Mouse (Mus musculus) embryonic facial prominence, embryonic 11.5 days (tissue): ENCODE measurements around the gene Dynlt1b. TPM values are rescaled to one million over a fixed set of nuclear protein-coding genes. Genes with fewer than 3 reads are reported as not detected.
"Not testable (repeated sequence)": the region's sequence is repeated elsewhere in the genome, so short reads cannot be mapped to it uniquely, and the experiment has no call there.

Source experiments
- ATAC-seq: fragments of 200-750 bp; cut with Nextera tagmentation; replicated peaks from 2 replicates; pipeline ENCODE4 v1.8.0; 2017; ENCODE audit warnings: low read depth; ENCODE audit not compliant: insufficient number of reproducible peaks, low FRiP score, low TSS enrichment
- DNase-seq: peaks from one replicate; pipeline ENCODE4 v3.0.0-alpha.2; 2015; ENCODE audit warnings: low spot score
- H3K27ac ChIP-seq: fragments of 300-500 bp; sonication (generic); replicated peaks from 2 replicates; pipeline ENCODE4 v1.5.1; 2014; ENCODE audit warnings: mild to moderate bottlenecking, low read depth, low read length, control low read depth
- H3K27me3 ChIP-seq: fragments of 300-500 bp; sonication (generic); 2 replicates; pipeline ENCODE4 v1.6.1; 2014; ENCODE audit warnings: mild to moderate bottlenecking, low read length, moderate library complexity, mixed read lengths; ENCODE audit not compliant: control insufficient read depth, insufficient read depth
- H3K36me3 ChIP-seq: fragments of 300-500 bp; sonication (generic); replicated peaks from 2 replicates; pipeline ENCODE4 v1.6.1; 2014; ENCODE audit warnings: low read depth, mild to moderate bottlenecking, low read length, moderate library complexity, mixed read lengths; ENCODE audit not compliant: control insufficient read depth, insufficient read depth
- H3K4me1 ChIP-seq: fragments of 300-500 bp; sonication (generic); 2 replicates; pipeline ENCODE4 v1.6.1; 2014; ENCODE audit warnings: low read length, mixed read lengths; ENCODE audit not compliant: control insufficient read depth, insufficient read depth
- H3K4me2 ChIP-seq: fragments of 300-500 bp; sonication (generic); 2 replicates; pipeline ENCODE4 v1.6.1; 2014; ENCODE audit warnings: low read depth, mild to moderate bottlenecking, control low read depth, low read length, moderate library complexity
- H3K4me3 ChIP-seq: fragments of 300-500 bp; sonication (generic); 2 replicates; pipeline ENCODE4 v1.5.1; 2014; ENCODE audit warnings: low read depth, low read length, control low read depth
- H3K9ac ChIP-seq: fragments of 300-500 bp; sonication (generic); replicated peaks from 2 replicates; pipeline ENCODE4 v1.6.1; 2014; ENCODE audit warnings: mild to moderate bottlenecking, control low read depth, low read length
- H3K9me3 ChIP-seq: fragments of 300-500 bp; sonication (generic); replicated peaks from 2 replicates; pipeline ENCODE4 v1.6.1; 2016; ENCODE audit warnings: mild to moderate bottlenecking, low read length, inconsistent platforms, mixed read lengths; ENCODE audit not compliant: control insufficient read depth
- WGBS: fragments of 180-500 bp; shearing (Covaris S2); extraction: QIAGEN DNeasy Blood & Tissue Kit; methylation state at CpG from one replicate; pipeline ENCODE4 v1.1.7; 2014; 5-methylcytosine and 5-hydroxymethylcytosine counted together
- polyA plus RNA-seq: library from polyadenylated mRNA; unstranded; fragments of >200 nt; fragmentation: Nextera tagmentation; extraction: Ambion mirVana; gene quantifications from 2 replicates; pipeline ENCODE4 v1.2.1, GENCODE M21; 2014

Gene Dynlt1b
- polyA plus RNA-seq, 1 experiment from 2014 or later, result 546 TPM

DNA sequence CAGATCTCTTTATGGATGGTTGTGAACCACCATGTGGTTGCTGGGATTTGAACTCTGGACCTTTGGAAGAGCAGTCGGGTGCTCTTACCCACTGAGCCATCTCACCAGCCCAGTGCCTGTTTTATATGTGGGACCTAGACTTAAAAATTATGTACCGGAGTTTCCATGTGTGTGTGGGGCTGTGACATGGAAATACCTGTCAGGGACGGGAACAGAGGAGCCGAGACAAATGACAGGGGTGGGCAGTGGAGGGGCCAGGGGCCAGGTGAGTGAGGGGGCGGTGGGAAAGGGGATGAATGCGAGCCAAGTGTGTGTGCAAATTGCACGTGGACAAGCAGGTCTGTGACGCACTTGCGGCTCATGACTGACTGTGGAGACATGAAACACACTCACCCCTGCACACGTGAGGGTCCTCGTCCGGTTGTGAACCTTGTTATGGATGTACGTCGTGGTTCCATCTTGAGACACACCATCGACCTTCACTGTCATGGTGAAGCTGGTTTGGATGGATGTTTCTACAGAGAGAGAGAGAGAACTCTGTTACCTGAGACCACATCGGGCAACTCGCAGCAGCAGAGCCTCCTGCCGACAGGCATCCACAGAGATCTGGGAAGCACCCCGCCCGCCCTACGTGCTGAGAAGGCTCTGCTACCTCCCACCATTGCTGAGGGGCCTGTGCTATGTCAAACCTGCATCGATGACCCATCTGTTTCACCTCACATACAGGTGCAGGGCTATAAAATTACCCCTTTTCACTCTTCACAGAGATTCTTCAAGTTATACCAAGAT is 26.9 kb downstream of the Dynlt1b start:
- WGBS, result 88% methylated on average over 13 of the region's 22 CpGs
- not testable (repeated sequence) for H3K9ac ChIP-seq, ATAC-seq, H3K4me2 ChIP-seq, H3K4me3 ChIP-seq, H3K27me3 ChIP-seq, DNase-seq, H3K9me3 ChIP-seq, H3K4me1 ChIP-seq, H3K27ac ChIP-seq, H3K36me3 ChIP-seq

DNA sequence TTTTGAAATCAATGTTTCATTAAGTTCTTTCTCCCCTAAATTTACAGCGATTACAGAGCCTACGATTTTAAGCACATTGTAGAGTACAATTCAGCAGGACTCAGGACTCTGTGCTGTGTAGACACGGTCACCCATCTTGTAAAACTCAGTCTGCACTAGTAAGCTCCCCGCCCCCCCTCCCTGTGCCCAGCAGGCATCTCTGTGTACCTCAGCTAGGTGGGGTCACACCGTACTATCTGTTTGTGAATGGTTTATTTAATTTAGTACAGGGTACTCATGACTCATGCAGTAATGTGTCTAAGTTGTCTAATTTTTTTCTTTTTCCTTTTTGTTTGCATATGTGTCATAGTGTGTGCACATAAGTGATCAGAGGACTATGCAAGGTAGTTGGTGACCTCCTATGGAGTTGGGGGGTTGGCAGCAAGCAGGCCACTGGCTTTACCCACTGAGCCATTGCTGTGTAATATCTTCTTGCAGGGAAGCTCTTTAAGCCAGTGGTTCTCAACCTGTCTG is 31.2 kb downstream of the Dynlt1b start:
- not testable (repeated sequence) for H3K9me3 ChIP-seq, H3K4me3 ChIP-seq, H3K4me1 ChIP-seq, DNase-seq, H3K36me3 ChIP-seq, H3K27me3 ChIP-seq, H3K9ac ChIP-seq, H3K27ac ChIP-seq, H3K4me2 ChIP-seq
- WGBS, result 95% methylated on average over 5 of the region's 5 CpGs
- peak; percentile 54; the same call in 1 of the 2 replicates for ATAC-seq

DNA sequence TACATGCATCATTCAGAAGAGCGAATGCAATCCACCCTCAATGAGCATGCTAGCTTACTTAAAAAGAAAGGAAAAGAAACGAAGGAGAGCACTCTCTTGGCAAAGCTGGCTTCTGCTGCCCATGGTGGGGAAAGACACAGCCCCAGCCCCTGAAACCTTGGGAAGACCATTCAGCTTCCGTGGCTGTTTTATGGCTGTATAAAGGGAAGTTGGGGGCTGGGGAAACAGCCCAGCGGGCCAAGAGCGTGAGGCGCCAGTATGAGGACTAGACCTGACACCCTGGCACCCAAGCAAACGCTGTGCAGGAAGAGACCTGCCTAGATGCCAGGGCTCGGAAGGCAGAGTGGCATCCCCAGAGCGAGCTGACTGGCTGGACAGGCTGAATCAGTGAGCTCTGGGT is 35.8 kb downstream of the Dynlt1b start:
- H3K27ac ChIP-seq, H3K27me3 ChIP-seq, H3K4me3 ChIP-seq, H3K9ac ChIP-seq, DNase-seq, H3K36me3 ChIP-seq, ATAC-seq, H3K4me2 ChIP-seq, H3K4me1 ChIP-seq, H3K9me3 ChIP-seq: not testable (repeated sequence)
- WGBS, result 91% methylated on average over 9 of the region's 9 CpGs

DNA sequence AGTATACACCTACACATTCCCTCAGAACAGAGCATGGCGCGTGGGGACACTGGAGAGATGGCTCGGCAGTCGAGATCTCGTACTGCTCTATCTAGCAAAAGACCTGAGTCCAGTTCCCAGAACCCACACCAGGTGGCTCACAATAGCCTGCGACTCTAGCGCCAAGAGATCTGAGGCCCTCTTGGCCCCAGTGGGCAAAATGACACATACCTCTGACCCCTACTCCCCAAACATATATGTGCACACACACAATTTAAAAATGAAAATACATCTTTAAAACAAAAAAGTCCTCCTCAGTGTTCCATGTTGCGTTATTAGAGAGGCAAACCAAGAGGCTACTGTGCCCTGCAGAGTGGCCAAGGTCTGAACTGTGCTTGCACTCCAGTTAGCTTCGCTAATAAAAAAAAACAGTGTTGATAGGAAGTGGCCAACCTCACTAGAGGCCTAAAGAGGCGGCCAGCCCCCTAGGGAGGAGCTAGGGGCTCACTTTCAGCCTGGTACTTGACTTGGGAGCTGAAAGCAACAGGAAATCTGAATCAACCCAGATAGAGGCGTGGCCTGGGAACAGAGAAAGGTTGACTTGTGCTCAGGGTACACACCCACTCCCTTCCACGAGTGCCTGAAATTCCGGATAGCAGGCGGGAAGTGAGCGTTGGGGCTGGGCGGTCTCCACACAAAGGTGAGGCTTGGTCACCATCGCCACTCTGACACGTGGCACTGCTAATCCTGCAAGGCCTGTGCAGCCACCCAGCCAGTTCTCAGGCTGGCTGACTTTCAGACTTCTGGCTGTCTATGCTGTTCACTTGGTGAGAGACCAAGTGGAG is 37.9 kb downstream of the Dynlt1b start:
- DNase-seq, result peak; percentile 48
- H3K4me3 ChIP-seq, H3K27ac ChIP-seq, H3K27me3 ChIP-seq, H3K9ac ChIP-seq, H3K9me3 ChIP-seq, H3K4me2 ChIP-seq, H3K36me3 ChIP-seq, H3K4me1 ChIP-seq: not testable (repeated sequence)
- peak; percentile 37 for ATAC-seq
- WGBS, result 46% methylated on average over 16 of the region's 18 CpGs

DNA sequence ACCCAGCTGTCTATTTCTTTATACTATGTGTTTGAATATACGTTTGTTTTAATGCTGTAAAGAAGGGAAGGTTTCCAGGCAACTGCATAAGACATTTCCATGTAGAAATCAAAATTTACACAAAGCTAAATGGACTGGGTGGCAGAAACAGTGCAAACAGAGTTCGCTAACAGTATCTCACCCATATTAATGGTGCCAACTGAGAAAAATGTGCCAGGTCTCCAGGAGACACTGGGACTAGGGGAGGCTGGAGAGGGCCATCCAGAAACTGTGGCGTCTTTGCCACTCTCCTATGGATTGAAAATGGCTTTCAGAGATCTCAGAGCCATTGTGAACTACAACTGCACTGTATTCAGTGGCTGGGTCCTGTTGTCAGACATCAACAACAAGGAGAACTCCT is 40.1 kb downstream of the Dynlt1b start:
- H3K27ac ChIP-seq, ATAC-seq, H3K4me3 ChIP-seq, H3K36me3 ChIP-seq, DNase-seq, H3K4me1 ChIP-seq, H3K9me3 ChIP-seq, H3K27me3 ChIP-seq, H3K9ac ChIP-seq, H3K4me2 ChIP-seq: not testable (repeated sequence)
- 88% methylated on average over 2 of the region's 3 CpGs for WGBS

DNA sequence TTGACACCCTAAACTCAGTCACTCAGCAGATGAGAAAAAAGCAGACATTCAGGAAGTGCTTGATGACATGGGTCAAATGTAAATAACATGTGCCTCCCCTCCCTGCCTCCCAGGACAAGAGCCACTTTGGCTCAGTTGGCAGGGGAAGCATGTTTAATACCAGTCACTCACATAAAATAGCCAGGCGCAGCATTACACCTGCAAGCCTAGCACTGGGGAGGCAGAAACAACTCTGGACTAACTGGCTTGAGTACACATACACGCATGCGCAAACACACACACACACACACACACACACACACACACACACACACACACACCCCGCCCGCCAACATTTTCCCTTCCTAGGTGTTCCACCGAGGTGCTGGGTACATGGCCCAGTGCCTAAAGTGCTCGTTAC is 40.8 kb downstream of the Dynlt1b start:
- not testable (repeated sequence) for DNase-seq, H3K4me2 ChIP-seq, H3K27ac ChIP-seq, ATAC-seq, H3K36me3 ChIP-seq, H3K27me3 ChIP-seq, H3K4me1 ChIP-seq, H3K9ac ChIP-seq, H3K9me3 ChIP-seq, H3K4me3 ChIP-seq
- 88% methylated on average over 6 of the region's 7 CpGs for WGBS

DNA sequence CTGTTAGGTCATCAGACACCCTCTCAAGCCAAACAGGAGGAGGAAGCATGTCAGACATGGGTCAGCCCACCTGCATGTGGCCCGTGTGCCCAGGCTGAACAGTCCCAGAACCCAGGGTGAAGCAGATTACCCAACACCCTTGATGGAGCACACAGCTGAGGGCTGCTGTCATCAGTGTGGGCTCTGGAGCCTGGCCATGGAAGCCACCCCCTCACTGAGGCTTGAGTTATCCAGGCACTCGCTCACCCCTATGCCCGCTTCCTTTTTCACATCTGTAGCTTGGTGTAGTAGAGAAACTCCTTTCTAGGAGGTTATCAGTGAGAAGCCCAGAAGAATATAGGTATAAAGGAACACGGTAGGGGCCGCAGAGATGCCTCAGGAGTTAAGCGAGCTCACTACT is 45.4 kb downstream of the Dynlt1b start:
- H3K27ac ChIP-seq, H3K4me3 ChIP-seq, ATAC-seq, H3K4me1 ChIP-seq, DNase-seq, H3K9ac ChIP-seq, H3K9me3 ChIP-seq, H3K27me3 ChIP-seq, H3K36me3 ChIP-seq, H3K4me2 ChIP-seq: not testable (repeated sequence)
- WGBS, result 89% methylated on average over 6 of the region's 6 CpGs

DNA sequence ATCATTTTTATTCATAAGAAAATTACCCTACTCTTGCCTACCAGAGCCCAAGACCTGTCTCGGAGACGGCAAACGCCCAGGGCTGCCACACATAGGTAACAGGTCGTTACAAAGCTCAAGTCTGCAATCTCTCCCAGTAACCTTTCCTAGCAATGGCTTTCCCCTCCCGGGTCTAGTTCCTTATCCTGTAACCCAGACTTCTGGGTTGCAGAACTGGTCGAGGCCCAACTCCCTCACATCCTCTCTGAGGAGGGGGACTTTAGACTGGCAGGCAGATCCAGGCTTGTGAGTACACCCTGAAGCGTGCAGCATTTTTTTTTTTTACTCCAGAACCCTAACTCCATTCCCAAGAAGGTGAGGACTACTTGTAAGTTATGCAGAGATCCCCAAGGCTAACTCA is 46.0 kb downstream of the Dynlt1b start:
- H3K36me3 ChIP-seq, DNase-seq, ATAC-seq, H3K27me3 ChIP-seq, H3K27ac ChIP-seq, H3K9me3 ChIP-seq, H3K4me1 ChIP-seq: not testable (repeated sequence)
- Histone ChIP-seq H3K4me2 (peak overlapping the region; percentile 90), H3K9ac (peak overlapping the region; percentile 22; the same call in 1 of the 2 replicates), H3K4me3 (peak overlapping the region; percentile 79)
- WGBS, result 60% methylated on average over 7 of the region's 7 CpGs
